Mouse (Mus musculus) forebrain, embryonic 11.5 days (tissue): Measurements from ENCODE around the gene Atp6v0a1. TPM values are rescaled to one million over a fixed set of nuclear protein-coding genes. Genes with fewer than 3 reads are reported as not detected.

Source experiments
- ATAC-seq: fragments of 200-750 bp; cut with Nextera tagmentation; replicated peaks from 2 replicates; pipeline ENCODE4 v1.8.0; 2017; ENCODE audit warnings: moderate TSS enrichment; ENCODE audit not compliant: low FRiP score
- DNase-seq: peaks from one replicate; pipeline ENCODE4 v3.0.0-alpha.2; 2017; ENCODE audit warnings: low spot score
- H3K27ac ChIP-seq: fragments of 300-500 bp; sonication (generic); 2 replicates; pipeline ENCODE4 v1.5.1; 2014; ENCODE audit warnings: low read depth, low read length
- H3K27me3 ChIP-seq: fragments of 300-500 bp; sonication (generic); 2 replicates; pipeline ENCODE4 v1.6.1; 2014; ENCODE audit warnings: mild to moderate bottlenecking, low read length, mixed read lengths; ENCODE audit not compliant: control insufficient read depth, insufficient read depth
- H3K36me3 ChIP-seq: fragments of 300-500 bp; sonication (generic); 2 replicates; pipeline ENCODE4 v1.6.1; 2014; ENCODE audit warnings: mild to moderate bottlenecking, low read length, moderate library complexity, mixed read lengths; ENCODE audit not compliant: control insufficient read depth, insufficient read depth
- H3K4me1 ChIP-seq: fragments of 300-500 bp; sonication (generic); replicated peaks from 2 replicates; pipeline ENCODE4 v1.6.1; 2014; ENCODE audit warnings: low read length, mixed read lengths; ENCODE audit not compliant: control insufficient read depth, insufficient read depth
- H3K4me2 ChIP-seq: fragments of 300-500 bp; sonication (generic); 2 replicates; pipeline ENCODE4 v1.6.1; 2014; ENCODE audit warnings: low read depth, mild to moderate bottlenecking, low read length, moderate library complexity, mixed read lengths; ENCODE audit not compliant: severe bottlenecking
- H3K4me3 ChIP-seq: fragments of 300-500 bp; sonication (generic); 2 replicates; pipeline ENCODE4 v1.5.1; 2014; ENCODE audit warnings: low read depth, low read length
- H3K9ac ChIP-seq: fragments of 300-500 bp; sonication (generic); 2 replicates; pipeline ENCODE4 v1.6.1; 2014; ENCODE audit warnings: low read length
- H3K9me3 ChIP-seq: fragments of 300-500 bp; sonication (generic); 2 replicates; pipeline ENCODE4 v1.6.1; 2016; ENCODE audit warnings: low read length, mixed read lengths; ENCODE audit not compliant: control insufficient read depth
- whole genome bisulfite sequencing: fragments of 180-500 bp; shearing (Covaris S2); extraction: QIAGEN DNeasy Blood & Tissue Kit; methylation state at CpG from one replicate; pipeline ENCODE4 v1.1.7; 2014; 5-methylcytosine and 5-hydroxymethylcytosine counted together
- polyA plus RNA-seq: library from polyadenylated mRNA; unstranded; fragments of >200 nt; fragmentation: Nextera tagmentation; extraction: Ambion mirVana; gene quantifications from 2 replicates; pipeline ENCODE4 v1.2.1, GENCODE M21; 2014

Gene Atp6v0a1
- polyA plus RNA-seq, 1 experiment from 2014 or later = 47.0 TPM

DNA sequence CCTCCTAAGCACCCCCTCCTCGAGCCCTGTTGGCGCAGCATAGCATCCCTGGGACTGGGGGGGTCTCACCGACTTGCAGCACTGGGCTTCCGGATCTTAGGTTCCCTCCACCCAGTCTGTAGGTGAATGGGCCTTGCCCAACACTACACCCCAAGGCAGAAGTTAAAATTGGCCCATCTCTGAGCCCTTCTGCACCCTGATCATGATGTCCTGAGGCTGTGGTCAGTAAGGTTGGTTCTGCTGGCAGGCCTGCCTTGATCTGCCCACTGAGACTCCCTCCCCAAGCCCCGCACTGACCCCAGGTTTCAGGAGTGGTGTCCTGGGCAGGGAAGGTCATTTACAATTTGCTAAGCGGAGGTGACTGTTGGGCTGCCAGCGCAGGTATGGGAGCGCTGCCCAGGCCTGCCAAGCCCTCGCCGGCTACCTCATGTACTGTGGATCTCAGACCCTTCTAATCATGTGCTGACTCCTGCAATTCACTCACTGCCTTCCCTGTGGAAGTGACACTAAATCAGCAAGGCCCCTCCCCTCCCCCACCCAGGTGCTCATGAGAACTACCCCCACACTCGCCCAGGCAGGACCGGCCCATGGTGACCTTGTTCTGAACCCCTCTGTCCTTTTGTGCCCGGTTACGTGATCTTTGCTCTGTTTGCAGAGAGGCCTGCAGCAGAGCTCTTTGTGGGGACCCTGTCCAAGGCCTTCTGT is 53.9 kb downstream of the Atp6v0a1 start:
- H3K9me3 ChIP-seq = no peaks in the 10 kb centered on the region

DNA sequence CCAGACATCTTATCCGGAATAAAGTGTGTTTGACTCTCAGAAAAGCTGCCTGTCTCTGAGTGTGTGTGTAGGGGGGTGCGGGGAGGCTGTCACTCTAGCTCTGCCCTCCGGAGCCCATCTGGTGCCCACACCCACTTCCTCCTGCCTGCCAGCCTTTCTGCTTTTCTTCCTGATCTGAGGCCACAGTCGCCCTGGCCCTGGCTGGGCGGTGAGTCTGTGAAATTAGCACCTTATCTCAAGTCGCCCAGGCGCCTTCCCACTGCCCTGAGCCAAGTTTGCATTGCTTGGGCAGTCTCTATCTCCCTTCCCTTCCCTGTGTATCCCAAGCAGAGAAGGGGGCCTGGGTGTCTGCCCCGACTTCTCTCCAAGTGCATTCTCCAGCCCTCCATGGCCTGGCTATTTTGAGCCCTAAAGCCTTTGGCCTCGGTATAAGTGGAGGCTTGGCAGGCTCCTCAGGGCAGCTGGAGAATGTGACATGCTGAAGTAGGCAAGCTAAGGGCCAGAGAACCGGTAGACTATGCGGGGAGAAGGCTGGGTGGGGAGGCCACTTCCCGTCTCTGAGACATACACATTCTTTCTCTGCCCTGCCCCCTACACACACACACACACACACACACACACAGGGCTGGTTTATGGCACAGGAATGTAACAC is 54.5 kb downstream of the Atp6v0a1 start:
- 66% methylated on average over 12 of the region's 12 CpGs for WGBS
- Histone ChIP-seq H3K4me2 (no peak overlapping the region), H3K4me3 (no peak overlapping the region), H3K9ac (no peak overlapping the region; the same call in 1 of the 2 replicates), H3K27me3 (peaks cover 3% of the 10 kb centered on the region; the same call in 1 of the 2 replicates), H3K9me3 (no peaks in the 10 kb centered on the region), H3K4me1 (0 out of 2 replicates have a peak, but pooled peaks cover 2% of the 10 kb centered on the region), H3K27ac (0 out of 2 replicates have a peak overlapping the region, but pooled peaks have one; percentile 6), H3K36me3 (no peaks in the 10 kb centered on the region)
- no peak for ATAC-seq
- DNase-seq = no peak

More for the DNA sequence above, 53.9 kb downstream of the Atp6v0a1 start:
- Histone ChIP-seq H3K4me1 (0 out of 2 replicates have a peak, but pooled peaks cover 2% of the 10 kb centered on the region), H3K27me3 (no peaks in the 10 kb centered on the region), H3K27ac (0 out of 2 replicates have a peak overlapping the region, but pooled peaks have one; percentile 6), H3K9ac (no peak overlapping the region), H3K4me2 (no peak overlapping the region), H3K4me3 (no peak overlapping the region), H3K36me3 (no peaks in the 10 kb centered on the region)
- DNase-seq (no peak), ATAC-seq (no peak)
- WGBS = 82% methylated on average over 14 of the region's 14 CpGs

DNA sequence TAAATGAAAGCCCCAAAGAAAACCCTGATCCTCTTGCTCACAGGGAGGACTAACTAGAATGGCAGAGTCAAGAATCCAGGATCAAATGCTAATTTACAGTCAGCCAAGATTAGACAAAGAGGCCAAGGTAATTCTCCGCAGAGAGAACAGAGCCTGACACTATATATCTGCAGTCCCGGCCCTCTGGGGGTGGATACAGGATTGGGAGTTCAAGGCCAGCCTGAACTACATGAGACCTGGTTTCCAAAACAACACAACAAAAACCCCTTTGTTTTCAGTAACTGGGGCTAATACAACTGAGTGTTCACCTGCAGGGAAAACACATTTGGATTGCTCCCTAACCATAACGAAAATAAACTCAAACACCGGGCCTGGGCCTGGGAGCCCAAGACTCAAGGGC is 55.2 kb downstream of the Atp6v0a1 start:
- no peaks in the 10 kb centered on the region for H3K9me3 ChIP-seq
- H3K27me3 ChIP-seq = peaks cover 6% of the 10 kb centered on the region; the same call in 1 of the 2 replicates
- H3K36me3 ChIP-seq = no peaks in the 10 kb centered on the region
- 92% methylated on average over 4 of the region's 4 CpGs for WGBS
- H3K27ac ChIP-seq = no peak overlapping the region
- DNase-seq (no peak), ATAC-seq (no peak)
- H3K9ac ChIP-seq = no peak overlapping the region
- 0 out of 2 replicates have a peak, but pooled peaks cover 2% of the 10 kb centered on the region for H3K4me1 ChIP-seq
- H3K4me2 ChIP-seq = no peak overlapping the region
- no peak overlapping the region for H3K4me3 ChIP-seq

DNA sequence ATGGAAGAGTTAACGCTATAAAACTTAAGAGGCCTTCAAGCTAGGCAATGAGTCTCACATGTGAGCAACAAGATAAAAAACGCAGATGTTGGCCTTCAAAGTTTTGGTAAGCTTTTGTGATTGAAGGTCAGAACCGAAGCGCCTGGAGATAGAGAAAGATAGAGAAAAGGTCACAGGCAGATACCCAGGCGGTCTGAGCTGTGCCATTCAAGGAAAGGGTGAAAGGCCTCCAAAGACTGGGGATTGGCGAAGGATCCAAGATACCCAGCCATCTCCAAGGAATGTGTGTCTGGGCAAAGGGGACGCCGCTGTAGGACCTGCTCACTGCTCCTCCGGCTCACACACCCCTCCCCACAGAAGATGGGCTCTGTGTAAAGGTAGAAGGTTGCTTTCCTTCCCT is 55.8 kb downstream of the Atp6v0a1 start:
- H3K4me2 ChIP-seq = no peak overlapping the region
- H3K27ac ChIP-seq = no peak overlapping the region
- H3K36me3 ChIP-seq = no peaks in the 10 kb centered on the region
- no peak overlapping the region for H3K9ac ChIP-seq
- H3K27me3 ChIP-seq = peaks cover 6% of the 10 kb centered on the region; the same call in 1 of the 2 replicates
- DNase-seq = no peak
- ATAC-seq = no peak
- WGBS = 91% methylated on average over 9 of the region's 9 CpGs
- no peaks in the 10 kb centered on the region for H3K9me3 ChIP-seq
- H3K4me3 ChIP-seq = no peak overlapping the region
- 0 out of 2 replicates have a peak, but pooled peaks cover 2% of the 10 kb centered on the region for H3K4me1 ChIP-seq

DNA sequence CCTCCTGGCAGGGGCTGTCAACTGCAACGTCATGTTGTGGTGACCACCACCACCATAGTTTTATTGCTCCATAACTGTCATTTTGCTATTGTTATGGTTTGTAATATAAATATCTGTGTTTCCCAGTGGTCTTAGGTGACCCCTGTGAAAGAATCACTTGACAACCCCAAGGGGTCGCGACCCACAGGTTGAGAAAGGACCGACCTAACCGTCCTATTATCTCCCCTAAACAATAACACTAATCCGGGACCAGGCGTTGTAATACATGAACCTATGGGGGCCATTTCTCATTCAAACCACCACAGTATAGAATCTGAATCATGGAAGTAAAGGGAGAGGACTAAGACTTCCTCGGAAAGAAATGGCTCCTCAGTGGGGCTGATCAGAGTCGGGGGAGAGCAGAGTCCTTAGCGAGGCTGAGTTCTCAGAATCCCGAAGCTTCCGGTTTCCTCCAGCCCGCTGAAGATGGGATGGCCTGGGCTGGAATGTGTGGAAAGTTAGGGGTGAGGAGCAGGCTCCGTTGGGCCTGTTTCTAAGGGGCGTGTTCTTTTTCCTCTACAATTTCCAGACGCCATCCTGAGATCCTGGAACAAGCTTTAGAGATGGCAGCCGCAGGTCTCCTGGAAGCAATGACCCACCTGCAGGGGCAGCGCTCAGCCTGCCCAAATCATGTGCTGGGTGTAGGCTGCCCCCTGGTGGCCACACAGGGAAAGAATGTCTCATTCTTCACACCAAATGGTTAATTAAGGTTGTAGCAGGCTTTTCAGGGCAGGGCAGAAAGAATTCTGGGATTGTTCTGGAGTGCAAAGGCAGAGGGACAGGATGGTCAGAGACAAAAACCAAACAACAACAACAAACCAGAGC is 57.5 kb downstream of the Atp6v0a1 start:
- H3K4me2 ChIP-seq = peak overlapping the region; percentile 47
- peak; percentile 93 for DNase-seq
- H3K27ac ChIP-seq = no peak overlapping the region
- no peaks in the 10 kb centered on the region for H3K9me3 ChIP-seq
- peak overlapping the region; percentile 55; the same call in 1 of the 2 replicates for H3K9ac ChIP-seq
- H3K27me3 ChIP-seq = peaks cover 9% of the 10 kb centered on the region
- no peaks in the 10 kb centered on the region for H3K36me3 ChIP-seq
- 20% methylated on average over 18 of the region's 18 CpGs for WGBS
- ATAC-seq = peak; percentile 28; the same call in 1 of the 2 replicates
- peak overlapping the region; percentile 19 for H3K4me3 ChIP-seq
- H3K4me1 ChIP-seq = 0 out of 2 replicates have a peak, but pooled peaks cover 5% of the 10 kb centered on the region

DNA sequence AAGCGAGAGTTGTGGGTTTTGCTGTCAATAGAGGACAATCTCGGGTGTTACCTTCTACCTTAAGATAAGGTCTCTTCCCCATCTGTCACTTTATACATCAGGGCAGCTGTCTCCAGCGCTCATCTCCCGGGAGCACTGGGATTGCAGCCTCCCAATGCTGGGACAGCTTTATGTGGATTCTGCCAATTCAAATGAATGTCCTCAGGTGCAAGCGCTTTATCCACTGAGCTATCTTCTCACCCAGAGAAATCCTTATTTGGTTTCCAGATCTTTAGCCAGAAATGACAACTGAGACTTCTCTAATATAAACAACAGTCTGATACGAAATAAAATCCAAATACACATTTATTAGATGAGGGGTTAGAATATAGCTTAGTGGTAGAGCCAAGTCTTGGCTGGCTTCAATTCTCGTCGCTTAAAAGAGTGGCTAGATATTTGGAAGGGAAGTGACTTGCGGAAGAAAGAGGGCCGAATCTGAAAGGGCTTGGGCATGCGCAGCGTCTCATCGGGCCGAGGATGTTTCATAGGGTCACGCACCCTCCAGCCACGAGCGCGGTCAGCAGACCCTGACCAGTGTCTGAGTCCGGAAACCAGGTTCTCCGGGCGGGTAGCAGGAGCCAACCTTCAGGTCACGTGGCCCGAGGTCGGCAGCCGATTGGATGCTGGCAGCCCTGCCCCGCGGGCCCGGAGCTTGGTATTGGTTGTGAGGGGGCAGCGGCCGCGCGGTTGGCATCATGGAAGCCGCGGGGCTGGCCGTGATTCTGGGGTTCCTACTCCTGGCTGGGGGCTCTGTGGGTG is 60.3 kb downstream of the Atp6v0a1 start, which contains the start of gene Naglu:
Naglu (plus strand) TSS at position 622 of the 798 bp plus-strand sequence.
- Histone ChIP-seq H3K4me1 (0 out of 2 replicates have a peak, but pooled peaks cover 3% of the 10 kb centered on the region), H3K36me3 (no peaks in the 10 kb centered on the region), H3K4me3 (peak within 1 kb of the TSS; percentile 76), H3K4me2 (peak within 1 kb of the TSS; percentile 98), H3K27ac (no peak within 1 kb of the TSS), H3K9me3 (no peaks in the 10 kb centered on the region), H3K27me3 (peaks cover 9% of the 10 kb centered on the region), H3K9ac (peak within 1 kb of the TSS; percentile 80)
- ATAC-seq (peak; percentile 89), DNase-seq (peak; percentile 95)
- WGBS = 5% methylated on average over 35 of the region's 35 CpGs

DNA sequence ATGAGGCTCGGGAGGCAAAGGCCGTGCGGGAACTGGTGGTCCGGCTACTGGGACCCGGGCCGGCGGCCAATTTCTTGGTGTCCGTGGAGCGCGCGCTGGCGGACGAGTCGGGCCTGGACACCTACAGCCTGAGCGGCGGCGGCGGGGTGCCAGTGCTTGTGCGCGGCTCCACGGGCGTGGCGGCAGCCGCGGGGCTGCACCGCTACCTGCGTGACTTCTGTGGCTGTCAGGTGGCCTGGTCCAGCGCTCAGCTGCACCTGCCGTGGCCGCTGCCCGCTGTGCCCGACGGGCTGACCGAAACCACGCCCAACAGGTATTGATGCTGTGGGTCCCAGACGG is 60.9 kb downstream of the Atp6v0a1 start:
- peak; percentile 57 for ATAC-seq
- Histone ChIP-seq H3K4me1 (0 out of 2 replicates have a peak, but pooled peaks cover 3% of the 10 kb centered on the region), H3K27ac (no peak overlapping the region), H3K27me3 (peaks cover 9% of the 10 kb centered on the region), H3K9me3 (no peaks in the 10 kb centered on the region), H3K4me2 (peak overlapping the region; percentile 98), H3K9ac (peak overlapping the region; percentile 80), H3K4me3 (peak overlapping the region; percentile 76), H3K36me3 (no peaks in the 10 kb centered on the region)
- no peak for DNase-seq
- under 1% methylated on average over 36 of the region's 36 CpGs for WGBS
